ENCODE assay signal across 9 mouse cellular contexts in genomic region chr6:64568599-64568998, GRCm38 (mm10).
DNase-seq lines count a peak whose midpoint lies in the region; ATAC-seq and TF ChIP-seq lines count a peak whose summit lies in the region.
"Had no signal": no experiment of that assay in that cellular context is flagged by ENCODE, and none has a peak within 500 bp of the region (broad histone marks: within the 10 kb centered on the region; RNA-seq: fewer than 3 reads in every experiment).

No protein-coding gene starts in this region.

- WGBS in heart, adult 2 months, result 35% methylated on average over 5 of the region's 5 CpGs
- WGBS in neural tube, embryonic 11.5 days, result 79% methylated on average over 5 of the region's 5 CpGs
- WGBS in neural tube, embryonic 15.5 days, result 65% methylated on average over 5 of the region's 5 CpGs
- WGBS in embryonic facial prominence, embryonic 10.5 days, result 73% methylated on average over 5 of the region's 5 CpGs

- H3K27me3 ChIP-seq in heart, adult 2 months (ENCODE audit: control insufficient read depth, insufficient read depth, low read length), result no peaks in the 10 kb centered on the region
- H3K27me3 ChIP-seq in neural tube, embryonic 11.5 days (ENCODE audit: control insufficient read depth, insufficient read depth, low read length), result no peaks in the 10 kb centered on the region
- H3K27me3 ChIP-seq in neural tube, embryonic 15.5 days (replicated peaks), result no peaks in the 10 kb centered on the region
- H3K27me3 ChIP-seq in embryonic facial prominence, embryonic 10.5 days (replicated peaks; ENCODE audit: low read depth, poor library complexity, severe bottlenecking), result no peaks in the 10 kb centered on the region
- H3K27me3 ChIP-seq: heart, embryonic 15.5 days had no signal

- no peaks in the 10 kb centered on the region for H3K9me3 ChIP-seq in neural tube, embryonic 11.5 days (ENCODE audit: control insufficient read depth, low read length)
- no peaks in the 10 kb centered on the region for H3K9me3 ChIP-seq in neural tube, embryonic 15.5 days (replicated peaks)
- no peaks in the 10 kb centered on the region for H3K9me3 ChIP-seq in embryonic facial prominence, embryonic 10.5 days
- H3K9me3 ChIP-seq: heart, embryonic 15.5 days had no signal

- H3K4me2 ChIP-seq in neural tube, embryonic 11.5 days (ENCODE audit: low read depth), result no peak overlapping the region
- H3K4me2 ChIP-seq in neural tube, embryonic 15.5 days, result no peak overlapping the region
- H3K4me2 ChIP-seq: heart, embryonic 15.5 days had no signal

- no peak for ATAC-seq in neural tube, embryonic 11.5 days (ENCODE audit: insufficient read depth, low FRiP score, low TSS enrichment)
- no peak for ATAC-seq in neural tube, embryonic 15.5 days (ENCODE audit: low FRiP score)

- no peak for TF ChIP-seq POLR2A in heart, adult 2 months (IDR thresholded peaks at IDR 0.05; ENCODE audit: insufficient read depth, low read depth, low read length)

- H3K9ac ChIP-seq in heart, adult 2 months (ENCODE audit: low read depth, low read length), result no peak overlapping the region
- no peak overlapping the region for H3K9ac ChIP-seq in neural tube, embryonic 11.5 days (ENCODE audit: low read length)
- no peak overlapping the region for H3K9ac ChIP-seq in neural tube, embryonic 15.5 days (replicated peaks)
- H3K9ac ChIP-seq: heart, embryonic 15.5 days had no signal

- H3K27ac ChIP-seq in heart, adult 2 months, result no peak overlapping the region
- H3K27ac ChIP-seq in neural tube, embryonic 11.5 days (ENCODE audit: low read depth, low read length), result no peak overlapping the region
- H3K27ac ChIP-seq in neural tube, embryonic 15.5 days (replicated peaks), result no peak overlapping the region
- no peak overlapping the region for H3K27ac ChIP-seq in embryonic facial prominence, embryonic 10.5 days (replicated peaks)
- H3K27ac ChIP-seq: heart, embryonic 15.5 days had no signal

- intact Hi-C loops in heart, adult 2 months (cut with DNase I), result loop anchor here (10.0 kb wide), 1 partner anchor 254 kb away; no protein-coding TSS in a partner anchor

- TF ChIP-seq EP300 in heart, adult 2 months (IDR thresholded peaks at IDR 0.05; ENCODE audit: insufficient read depth, low read depth, low read length), result no peak

- TF ChIP-seq CTCF in heart, adult 2 months (IDR thresholded peaks at IDR 0.05), result peak; percentile 73

- H3K36me3 ChIP-seq in heart, adult 2 months (ENCODE audit: control insufficient read depth, insufficient read depth, low read length), result no peaks in the 10 kb centered on the region
- no peaks in the 10 kb centered on the region for H3K36me3 ChIP-seq in neural tube, embryonic 11.5 days (ENCODE audit: control insufficient read depth, insufficient read depth, low read length)
- H3K36me3 ChIP-seq in neural tube, embryonic 15.5 days, result no peaks in the 10 kb centered on the region
- no peaks in the 10 kb centered on the region for H3K36me3 ChIP-seq in embryonic facial prominence, embryonic 10.5 days (replicated peaks)
- H3K36me3 ChIP-seq: heart, embryonic 15.5 days had no signal

- H3K4me3 ChIP-seq in heart, adult 2 months, result no peak overlapping the region
- no peak overlapping the region for H3K4me3 ChIP-seq in neural tube, embryonic 11.5 days (ENCODE audit: low read depth, low read length)
- H3K4me3 ChIP-seq in neural tube, embryonic 15.5 days (replicated peaks), result no peak overlapping the region
- H3K4me3 ChIP-seq in embryonic facial prominence, embryonic 10.5 days, result no peak overlapping the region
- H3K4me3 ChIP-seq: heart, embryonic 15.5 days had no signal

- no peak for DNase-seq in heart, adult 2 months
- no peak for DNase-seq in heart, adult 9 months (ENCODE audit: low spot score in 2 of 2)
- peak; percentile 23 for DNase-seq in neural tube, embryonic 11.5 days (ENCODE audit: low spot score)
- DNase-seq in embryonic facial prominence, embryonic 10.5 days (ENCODE audit: low spot score), result peak; percentile 18
- peak; percentile 24 for DNase-seq in lung, postnatal 14 days
- DNase-seq in MN1 (ENCODE audit: low spot score), result no peak
- no peak for DNase-seq in thymus, postnatal 0 days (ENCODE audit: low spot score)

- no peaks in the 10 kb centered on the region for H3K4me1 ChIP-seq in heart, adult 2 months (ENCODE audit: control insufficient read depth, insufficient read depth, low read length)
- no peaks in the 10 kb centered on the region for H3K4me1 ChIP-seq in neural tube, embryonic 11.5 days (ENCODE audit: control insufficient read depth, insufficient read depth, low read length)
- H3K4me1 ChIP-seq in neural tube, embryonic 15.5 days, result no peaks in the 10 kb centered on the region
- H3K4me1 ChIP-seq in embryonic facial prominence, embryonic 10.5 days, result no peaks in the 10 kb centered on the region
- H3K4me1 ChIP-seq: heart, embryonic 15.5 days had no signal

- H3K79me2 ChIP-seq in heart, adult 2 months (replicated peaks; ENCODE audit: control insufficient read depth, insufficient read depth, low read length), result no peaks in the 10 kb centered on the region

Comparison
In these comparisons a context has a peak if more than half of its experiments do, and no peak if none do; other contexts are left out.
1. DNase-seq: peak in neural tube, embryonic 11.5 days (single experiment), embryonic facial prominence, embryonic 10.5 days (single experiment) and lung, postnatal 14 days (single experiment); none in heart, adult 2 months (0 of 2), heart, adult 9 months (0 of 2), MN1 (single experiment) and thymus, postnatal 0 days (single experiment).